Mouse (Mus musculus) lung, adult 2 months (tissue): ENCODE data around the gene Cyp4x1.

ENCODE experiments used
- CTCF ChIP-seq: fragments of 200-500 bp; IDR thresholded peaks from 2 replicates; pipeline ENCODE4 v1.5.1; 2011; ENCODE audit warnings: mild to moderate bottlenecking, low read length, control low read depth; ENCODE audit not compliant: insufficient read depth
- POLR2A ChIP-seq: fragments of 200-500 bp; IDR thresholded peaks from 2 replicates; pipeline ENCODE4 v1.6.1; 2011; ENCODE audit warnings: low read depth, mild to moderate bottlenecking, control low read depth, low read length, borderline replicate concordance; ENCODE audit errors: extremely low read depth

GRCm38 (mm10) chr4:115062540-115062874 lies 71.6 kb downstream of the Cyp4x1 start:
- TF ChIP-seq CTCF (no peak), POLR2A (no peak)
